Mouse (Mus musculus) monocyte, adult 59 days (primary cell): ENCODE measurements around the gene Txnip. TPM values are rescaled to one million over a fixed set of nuclear protein-coding genes. Genes with fewer than 3 reads are reported as not detected.

ENCODE experiments used
- total RNA-seq, 2 experiments: library from RNA; stranded (reverse); gene quantifications; one replicate each; pipeline ENCODE4 v1.2.4; 2023

The Txnip gene
- 100 to 1,000 TPM; 413 to 415 TPM for total RNA-seq

GRCm38 (mm10) chr3:96557694-96558093 is at the start of gene Txnip:
Gene Txnip, plus strand, starts transcription at chr3:96557957.

GRCm38 (mm10) chr3:96524914-96525313 is 32.8 kb upstream of the Txnip start, which contains the start of gene Hfe2:
Gene Hfe2, plus strand, starts transcription at chr3:96525172.

GRCm38 (mm10) chr3:96576690-96577541 is 19.2 kb downstream of the Txnip start, which contains the start of gene Gm16253:
Gene Gm16253, plus strand, starts transcription at chr3:96576984.

GRCm38 (mm10) chr3:96593790-96594560 is 36.2 kb downstream of the Txnip start, which contains the start of gene Polr3gl:
Gene Polr3gl, minus strand, starts transcription at chr3:96594181.

GRCm38 (mm10) chr3:96596228-96596707 is 38.5 kb downstream of the Txnip start, which contains the start of gene Ankrd34a:
Gene Ankrd34a, plus strand, starts transcription at chr3:96596636.

GRCm38 (mm10) chr3:96600639-96601250 is 43.0 kb downstream of the Txnip start, which contains the start of gene Lix1l:
Gene Lix1l, plus strand, starts transcription at chr3:96601149.

Other genes starting within 250 kb of the Txnip start
- not detected for gene BC107364, start 105.7 kb upstream of the Txnip start, total RNA-seq
- gene Hfe2, start 32.8 kb upstream of the Txnip start, total RNA-seq, result not detected
- not detected for gene Gm16253, start 19.0 kb downstream of the Txnip start, total RNA-seq
- gene Polr3gl, start 36.2 kb downstream of the Txnip start, total RNA-seq, result 10 to 100 TPM; 26.4 to 27.8 TPM
- not detected for gene Ankrd34a, start 38.7 kb downstream of the Txnip start, total RNA-seq
- gene Lix1l, start 43.2 kb downstream of the Txnip start, total RNA-seq, result 1 to 10 TPM; 1.7 to 2.1 TPM
- 10 to 100 TPM; 65.6 to 86.9 TPM for gene Rbm8a, start 72.0 kb downstream of the Txnip start, total RNA-seq
- gene Pex11b, start 77.4 kb downstream of the Txnip start, total RNA-seq, result 10 to 100 TPM; 27.2 to 27.4 TPM
- gene Gm42957, start 77.5 kb downstream of the Txnip start, total RNA-seq, result not detected
- gene Itga10, start 87.6 kb downstream of the Txnip start, total RNA-seq, result 1 to 10 TPM; 1.4 to 2.3 TPM
- not detected for gene Ankrd35, start 112.2 kb downstream of the Txnip start, total RNA-seq
- gene Pias3, start 138.4 kb downstream of the Txnip start, total RNA-seq, result 10 to 100 TPM; 30.4 to 43.8 TPM
- 1 to 10 TPM; 3.1 to 3.5 TPM for gene Nudt17, start 150.6 kb downstream of the Txnip start, total RNA-seq
- gene Polr3c, start 169.7 kb downstream of the Txnip start, total RNA-seq, result 10 to 100 TPM; 46.0 to 48.7 TPM
- 10 to 100 TPM; 68.7 to 72.3 TPM for gene Rnf115, start 169.7 kb downstream of the Txnip start, total RNA-seq